Mouse (Mus musculus): ENCODE results near the gene Foxp3. TPM values are rescaled to one million over a fixed set of nuclear protein-coding genes. Genes with fewer than 3 reads are reported as not detected.

Foxp3 gene
- total and polyA plus RNA-seq, 2 experiments from 2014 or later = 0.16 to 0.30 TPM

- Histone ChIP-seq H3K4me1 (ENCODE audit: insufficient read depth, low read length) (no peaks in the 10 kb centered on the region), H3K9me3 (ENCODE audit: low read length) (no peaks in the 10 kb centered on the region), H3K9ac (replicated peaks; ENCODE audit: low read length, poor library complexity, severe bottlenecking) (no peak overlapping the region), H3K27me3 (ENCODE audit: insufficient read depth, low read length) (no peaks in the 10 kb centered on the region), H3K4me2 (ENCODE audit: low read depth, low read length, poor library complexity, severe bottlenecking) (no peak overlapping the region), H3K27ac (ENCODE audit: low read depth, low read length) (no peak overlapping the region), H3K4me3 (ENCODE audit: low read depth, low read length) (no peak overlapping the region), H3K36me3 (ENCODE audit: insufficient read depth, low read length) (no peaks in the 10 kb centered on the region)
- ATAC-seq (ENCODE audit: low FRiP score) (no peak), DNase-seq (ENCODE audit: low spot score) (no peak)
- 71% methylated on average over 3 of the region's 3 CpGs for WGBS
- TF ChIP-seq CTCF (IDR thresholded peaks at IDR 0.05) = no peak
Measured at GRCm38 (mm10) chrX:7635101-7635500, 61.7 kb downstream of the Foxp3 start.

GRCm38 (mm10) chrX:7638401-7639091 lies 65.1 kb downstream of the Foxp3 start, which contains the start of gene Syp:
TSS of gene Syp (plus strand) at chrX:7638471.
- no peaks in the 10 kb centered on the region for H3K27me3 ChIP-seq (ENCODE audit: insufficient read depth, low read length)
- peak within 1 kb of the TSS; percentile 49 for H3K4me3 ChIP-seq (ENCODE audit: low read depth, low read length)
- no peak for TF ChIP-seq CTCF (IDR thresholded peaks at IDR 0.05)
- H3K27ac ChIP-seq (ENCODE audit: low read depth, low read length) = peak within 1 kb of the TSS; percentile 72
- DNase-seq (ENCODE audit: low spot score) = peak; percentile 85
- H3K4me1 ChIP-seq (ENCODE audit: insufficient read depth, low read length) = no peaks in the 10 kb centered on the region
- ATAC-seq (ENCODE audit: low FRiP score) = peak; percentile 85
- no peaks in the 10 kb centered on the region for H3K9me3 ChIP-seq (ENCODE audit: low read length)
- 13% methylated on average over 24 of the region's 42 CpGs for WGBS
- peaks cover 4% of the 10 kb centered on the region; the same call in 1 of the 2 replicates for H3K36me3 ChIP-seq (ENCODE audit: insufficient read depth, low read length)
- H3K4me2 ChIP-seq (ENCODE audit: low read depth, low read length, poor library complexity, severe bottlenecking) = peak within 1 kb of the TSS; percentile 57
- peak within 1 kb of the TSS; percentile 80 for H3K9ac ChIP-seq (replicated peaks; ENCODE audit: low read length, poor library complexity, severe bottlenecking)

GRCm38 (mm10) chrX:7639536-7640325 lies 66.3 kb downstream of the Foxp3 start:
- peak; percentile 44 for DNase-seq (ENCODE audit: low spot score)
- no peak for TF ChIP-seq CTCF (IDR thresholded peaks at IDR 0.05)
- no peaks in the 10 kb centered on the region for H3K27me3 ChIP-seq (ENCODE audit: insufficient read depth, low read length)
- ATAC-seq (ENCODE audit: low FRiP score) = peak; percentile 24; the same call in 1 of the 2 replicates
- no peaks in the 10 kb centered on the region for H3K9me3 ChIP-seq (ENCODE audit: low read length)
- WGBS = 23% methylated on average over 13 of the region's 13 CpGs
- peak overlapping the region; percentile 80 for H3K9ac ChIP-seq (replicated peaks; ENCODE audit: low read length, poor library complexity, severe bottlenecking)
- peak overlapping the region; percentile 57 for H3K4me2 ChIP-seq (ENCODE audit: low read depth, low read length, poor library complexity, severe bottlenecking)
- H3K4me3 ChIP-seq (ENCODE audit: low read depth, low read length) = peak overlapping the region; percentile 49
- H3K27ac ChIP-seq (ENCODE audit: low read depth, low read length) = peak overlapping the region; percentile 72; the same call in 1 of the 2 replicates
- peaks cover 6% of the 10 kb centered on the region; the same call in 1 of the 2 replicates for H3K36me3 ChIP-seq (ENCODE audit: insufficient read depth, low read length)
- H3K4me1 ChIP-seq (ENCODE audit: insufficient read depth, low read length) = no peaks in the 10 kb centered on the region

GRCm38 (mm10) chrX:7640785-7641184 lies 67.3 kb downstream of the Foxp3 start:
- WGBS = 37% methylated on average over 12 of the region's 12 CpGs
- ATAC-seq (ENCODE audit: low FRiP score) (no peak), DNase-seq (ENCODE audit: low spot score) (peak; percentile 1)
- Histone ChIP-seq H3K36me3 (ENCODE audit: insufficient read depth, low read length) (peaks cover 6% of the 10 kb centered on the region; the same call in 1 of the 2 replicates), H3K4me1 (ENCODE audit: insufficient read depth, low read length) (no peaks in the 10 kb centered on the region), H3K4me3 (ENCODE audit: low read depth, low read length) (peak overlapping the region; percentile 14; the same call in 1 of the 2 replicates), H3K4me2 (ENCODE audit: low read depth, low read length, poor library complexity, severe bottlenecking) (peak overlapping the region; percentile 57), H3K9ac (replicated peaks; ENCODE audit: low read length, poor library complexity, severe bottlenecking) (no peak overlapping the region), H3K27me3 (ENCODE audit: insufficient read depth, low read length) (no peaks in the 10 kb centered on the region), H3K9me3 (ENCODE audit: low read length) (no peaks in the 10 kb centered on the region), H3K27ac (ENCODE audit: low read depth, low read length) (no peak overlapping the region)
- TF ChIP-seq CTCF (IDR thresholded peaks at IDR 0.05) = 0 out of 2 replicates have a peak, but pooled peaks have one; percentile 3

Other genes with a start within 250 kb of the Foxp3 start
- gene Usp27x, start 197.8 kb upstream of the Foxp3 start, total RNA-seq (2014; rRNA removed) = 12.4 and 13.9 TPM in 2 replicates
- 2.8 TPM in 2 replicates for gene Usp27x, start 197.8 kb upstream of the Foxp3 start, polyA plus RNA-seq (2015; fragmentation: Nextera tagmentation; extraction: Ambion mirVana)
- 19.4 and 27.3 TPM in 2 replicates for gene Ppp1r3f, start 639 bp downstream of the Foxp3 start, total RNA-seq (2014; rRNA removed)
- 8.4 and 9.4 TPM in 2 replicates for gene Ppp1r3f, start 639 bp downstream of the Foxp3 start, polyA plus RNA-seq (2015; fragmentation: Nextera tagmentation; extraction: Ambion mirVana)
- gene Ccdc22, start 31.9 kb downstream of the Foxp3 start, total RNA-seq (2014; rRNA removed) = 29.6 and 32.3 TPM in 2 replicates
- gene Ccdc22, start 31.9 kb downstream of the Foxp3 start, polyA plus RNA-seq (2015; fragmentation: Nextera tagmentation; extraction: Ambion mirVana) = 19.9 and 20.0 TPM in 2 replicates
- 0.05 and 1.0 TPM in 2 replicates for gene Cacna1f, start 33.4 kb downstream of the Foxp3 start, total RNA-seq (2014; rRNA removed)
- gene Cacna1f, start 33.4 kb downstream of the Foxp3 start, polyA plus RNA-seq (2015; fragmentation: Nextera tagmentation; extraction: Ambion mirVana) = 0.16 and 0.20 TPM in 2 replicates
- gene Syp, start 64.8 kb downstream of the Foxp3 start, total RNA-seq (2014; rRNA removed) = 431 and 492 TPM in 2 replicates
- gene Syp, start 64.8 kb downstream of the Foxp3 start, polyA plus RNA-seq (2015; fragmentation: Nextera tagmentation; extraction: Ambion mirVana) = 329 and 360 TPM in 2 replicates
- gene Prickle3, start 83.6 kb downstream of the Foxp3 start, total RNA-seq (2014; rRNA removed) = 0.99 and 1.6 TPM in 2 replicates
- gene Prickle3, start 83.6 kb downstream of the Foxp3 start, polyA plus RNA-seq (2015; fragmentation: Nextera tagmentation; extraction: Ambion mirVana) = 1.1 and 1.3 TPM in 2 replicates
- 9.1 and 16.4 TPM in 2 replicates for gene Plp2, start 97.7 kb downstream of the Foxp3 start, total RNA-seq (2014; rRNA removed)
- 18.9 and 20.0 TPM in 2 replicates for gene Plp2, start 97.7 kb downstream of the Foxp3 start, polyA plus RNA-seq (2015; fragmentation: Nextera tagmentation; extraction: Ambion mirVana)
- gene Magix, start 107.6 kb downstream of the Foxp3 start, total RNA-seq (2014; rRNA removed) = not detected in 2 replicates
- 0.07 and 0.13 TPM in 2 replicates for gene Magix, start 107.6 kb downstream of the Foxp3 start, polyA plus RNA-seq (2015; fragmentation: Nextera tagmentation; extraction: Ambion mirVana)
- 11.9 and 25.1 TPM in 2 replicates for gene Gpkow, start 123.5 kb downstream of the Foxp3 start, total RNA-seq (2014; rRNA removed)
- gene Gpkow, start 123.5 kb downstream of the Foxp3 start, polyA plus RNA-seq (2015; fragmentation: Nextera tagmentation; extraction: Ambion mirVana) = 41.6 and 42.3 TPM in 2 replicates
- 34.6 and 42.0 TPM in 2 replicates for gene Wdr45, start 140.7 kb downstream of the Foxp3 start, total RNA-seq (2014; rRNA removed)
- gene Wdr45, start 140.7 kb downstream of the Foxp3 start, polyA plus RNA-seq (2015; fragmentation: Nextera tagmentation; extraction: Ambion mirVana) = 27.2 and 30.5 TPM in 2 replicates
- gene Gm45208, start 148.6 kb downstream of the Foxp3 start, total RNA-seq (2014; rRNA removed) = 0.71 TPM in 1 of 2 replicates, not detected in the other
- not detected in 2 replicates for gene Gm45208, start 148.6 kb downstream of the Foxp3 start, polyA plus RNA-seq (2015; fragmentation: Nextera tagmentation; extraction: Ambion mirVana)
- 110 and 134 TPM in 2 replicates for gene Praf2, start 154.8 kb downstream of the Foxp3 start, total RNA-seq (2014; rRNA removed)
- 136 and 146 TPM in 2 replicates for gene Praf2, start 154.8 kb downstream of the Foxp3 start, polyA plus RNA-seq (2015; fragmentation: Nextera tagmentation; extraction: Ambion mirVana)
- gene Ccdc120, start 177.3 kb downstream of the Foxp3 start, total RNA-seq (2014; rRNA removed) = 272 and 352 TPM in 2 replicates
- 64.9 and 71.6 TPM in 2 replicates for gene Ccdc120, start 177.3 kb downstream of the Foxp3 start, polyA plus RNA-seq (2015; fragmentation: Nextera tagmentation; extraction: Ambion mirVana)
- gene Tfe3, start 188.9 kb downstream of the Foxp3 start, total RNA-seq (2014; rRNA removed) = 21.0 and 22.3 TPM in 2 replicates
- gene Tfe3, start 188.9 kb downstream of the Foxp3 start, polyA plus RNA-seq (2015; fragmentation: Nextera tagmentation; extraction: Ambion mirVana) = 20.0 and 21.0 TPM in 2 replicates
- 27.2 and 36.3 TPM in 2 replicates for gene Gripap1, start 216.1 kb downstream of the Foxp3 start, total RNA-seq (2014; rRNA removed)
- gene Gripap1, start 216.1 kb downstream of the Foxp3 start, polyA plus RNA-seq (2015; fragmentation: Nextera tagmentation; extraction: Ambion mirVana) = 63.9 and 68.4 TPM in 2 replicates
- 3.1 and 5.2 TPM in 2 replicates for gene Kcnd1, start 248.6 kb downstream of the Foxp3 start, total RNA-seq (2014; rRNA removed)
- 4.6 and 5.3 TPM in 2 replicates for gene Kcnd1, start 248.6 kb downstream of the Foxp3 start, polyA plus RNA-seq (2015; fragmentation: Nextera tagmentation; extraction: Ambion mirVana)

Measured in midbrain, postnatal 0 days (tissue).